Mouse (Mus musculus) neural tube, embryonic 14.5 days (tissue): ENCODE results near the gene Lbhd1. TPM values are rescaled to one million over a fixed set of nuclear protein-coding genes. Genes with fewer than 3 reads are reported as not detected.

Experiments used
- ATAC-seq: fragments of 200-750 bp; cut with Nextera tagmentation; 2 replicates; pipeline ENCODE4 v1.8.0; 2017; ENCODE audit warnings: low read depth, mild to moderate bottlenecking, moderate TSS enrichment, moderate library complexity
- H3K27ac ChIP-seq: fragments of 300-500 bp; sonication (generic); 2 replicates; pipeline ENCODE4 v1.5.1; 2014; ENCODE audit warnings: low read depth, mild to moderate bottlenecking, control low read depth, low read length, moderate library complexity, mixed read lengths
- H3K27me3 ChIP-seq: fragments of 300-500 bp; sonication (generic); 2 replicates; pipeline ENCODE4 v1.6.1; 2014; ENCODE audit warnings: low read length; ENCODE audit not compliant: control insufficient read depth, insufficient read depth
- H3K36me3 ChIP-seq: fragments of 300-500 bp; sonication (generic); 2 replicates; pipeline ENCODE4 v1.6.1; 2014; ENCODE audit warnings: low read length, mixed read lengths; ENCODE audit not compliant: control insufficient read depth, insufficient read depth
- H3K4me1 ChIP-seq: fragments of 300-500 bp; sonication (generic); 2 replicates; pipeline ENCODE4 v1.6.1; 2014; ENCODE audit warnings: low read length; ENCODE audit not compliant: control insufficient read depth, insufficient read depth
- H3K4me2 ChIP-seq: fragments of 300-500 bp; sonication (generic); 2 replicates; pipeline ENCODE4 v1.6.1; 2014; ENCODE audit warnings: mild to moderate bottlenecking, low read depth, low read length, control low read depth
- H3K4me3 ChIP-seq: fragments of 300-500 bp; sonication (generic); 2 replicates; pipeline ENCODE4 v1.5.1; 2014; ENCODE audit warnings: low read depth, low read length, control low read depth, mixed read lengths
- H3K9ac ChIP-seq: fragments of 300-500 bp; sonication (generic); replicated peaks from 2 replicates; pipeline ENCODE4 v1.6.1; 2014; ENCODE audit warnings: low read depth, mild to moderate bottlenecking, control low read depth, low read length, mixed read lengths
- H3K9me3 ChIP-seq: fragments of 300-500 bp; sonication (generic); 2 replicates; pipeline ENCODE4 v1.6.1; 2016; ENCODE audit warnings: low read length; ENCODE audit not compliant: control insufficient read depth
- WGBS: fragments of 180-500 bp; shearing (Covaris S2); extraction: QIAGEN DNeasy Blood & Tissue Kit; methylation state at CpG from one replicate; pipeline ENCODE4 v1.1.7; 2014; 5-methylcytosine and 5-hydroxymethylcytosine counted together
- polyA plus RNA-seq: library from polyadenylated mRNA; unstranded; fragments of >200 nt; fragmentation: Nextera tagmentation; extraction: Ambion mirVana; gene quantifications from 2 replicates; pipeline ENCODE4 v1.2.1, GENCODE M21; 2014

The Lbhd1 gene
- polyA plus RNA-seq, 1 experiment from 2014 or later = 31.7 TPM

- Histone ChIP-seq H3K9me3 (no peaks in the 10 kb centered on the region), H3K36me3 (peaks cover 15% of the 10 kb centered on the region), H3K27me3 (no peaks in the 10 kb centered on the region), H3K4me2 (peak overlapping the region; percentile 77), H3K27ac (peak overlapping the region; percentile 81), H3K9ac (peak overlapping the region; percentile 46), H3K4me3 (peak overlapping the region; percentile 76), H3K4me1 (peaks cover 20% of the 10 kb centered on the region)
- ATAC-seq = no peak
- 11% methylated on average over 13 of the region's 13 CpGs for WGBS
Measured at GRCm38 (mm10) chr19:8898576-8898975, 15.0 kb downstream of the Lbhd1 start.

GRCm38 (mm10) chr19:8899079-8899478 is 15.5 kb downstream of the Lbhd1 start:
- H3K4me3 ChIP-seq = peak overlapping the region; percentile 76
- no peaks in the 10 kb centered on the region for H3K9me3 ChIP-seq
- H3K4me2 ChIP-seq = peak overlapping the region; percentile 77
- H3K9ac ChIP-seq = peak overlapping the region; percentile 46; the same call in 1 of the 2 replicates
- no peak for ATAC-seq
- no peaks in the 10 kb centered on the region for H3K27me3 ChIP-seq
- peaks cover 20% of the 10 kb centered on the region for H3K4me1 ChIP-seq
- H3K36me3 ChIP-seq = peaks cover 17% of the 10 kb centered on the region
- H3K27ac ChIP-seq = no peak overlapping the region
- 53% methylated on average over 3 of the region's 3 CpGs for WGBS

DNA sequence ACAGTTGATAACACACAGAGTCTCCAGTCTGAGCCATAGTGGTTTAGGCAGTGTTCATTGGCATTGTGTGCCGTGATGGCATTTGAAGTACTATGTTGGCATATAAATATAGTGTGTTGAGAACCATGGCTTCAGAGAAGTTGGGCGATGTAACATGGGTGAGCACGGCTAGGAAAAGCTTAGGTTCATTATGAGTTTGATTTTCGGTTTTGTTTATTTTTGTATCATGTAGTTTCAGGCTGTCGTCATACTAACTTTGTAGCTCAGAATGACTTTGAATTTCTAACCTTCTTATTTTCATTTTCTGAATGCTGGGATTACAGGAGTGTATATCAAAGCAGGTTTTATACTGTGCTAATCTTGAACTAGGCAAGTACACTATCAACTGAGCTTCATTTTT is 19.9 kb downstream of the Lbhd1 start:
- Histone ChIP-seq H3K4me1 (peaks cover 10% of the 10 kb centered on the region; the same call in 1 of the 2 replicates), H3K36me3 (peaks cover 49% of the 10 kb centered on the region), H3K27me3 (no peaks in the 10 kb centered on the region), H3K27ac (no peak overlapping the region), H3K9ac (no peak overlapping the region), H3K4me3 (no peak overlapping the region), H3K4me2 (no peak overlapping the region), H3K9me3 (no peaks in the 10 kb centered on the region)
- WGBS = 96% methylated on average over 5 of the region's 5 CpGs
- ATAC-seq = no peak

DNA sequence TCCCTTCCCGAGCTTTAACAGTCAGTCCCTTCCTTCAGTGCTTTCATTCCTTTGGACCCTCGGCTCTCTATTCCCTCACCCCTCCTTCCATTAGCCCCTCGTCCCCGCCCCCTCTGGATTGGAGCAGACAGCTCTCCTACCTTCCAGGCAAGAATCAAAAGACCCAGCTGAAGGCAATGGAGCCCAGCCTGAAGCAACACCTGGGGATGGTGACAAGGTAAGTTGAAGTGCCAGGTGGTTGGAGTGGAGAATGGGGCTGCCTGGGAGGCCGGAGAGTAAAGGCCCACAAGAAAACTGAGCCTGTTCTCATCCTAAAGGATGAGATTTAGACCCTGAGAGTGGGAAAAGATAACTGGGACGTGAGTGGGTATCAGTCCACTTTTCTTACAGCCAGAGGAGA is 25.0 kb downstream of the Lbhd1 start:
- H3K27ac ChIP-seq = no peak overlapping the region
- no peak for ATAC-seq
- H3K4me2 ChIP-seq = no peak overlapping the region
- no peaks in the 10 kb centered on the region for H3K27me3 ChIP-seq
- H3K9ac ChIP-seq = no peak overlapping the region
- no peak overlapping the region for H3K4me3 ChIP-seq
- peaks cover 88% of the 10 kb centered on the region for H3K36me3 ChIP-seq
- WGBS = 89% methylated on average over 6 of the region's 6 CpGs
- no peaks in the 10 kb centered on the region for H3K9me3 ChIP-seq
- no peaks in the 10 kb centered on the region for H3K4me1 ChIP-seq

- no peak overlapping the region for H3K27ac ChIP-seq
- H3K9me3 ChIP-seq = no peaks in the 10 kb centered on the region
- H3K4me3 ChIP-seq = no peak overlapping the region
- H3K27me3 ChIP-seq = no peaks in the 10 kb centered on the region
- no peak overlapping the region for H3K4me2 ChIP-seq
- WGBS = 92% methylated on average over 5 of the region's 5 CpGs
- peaks cover 84% of the 10 kb centered on the region for H3K36me3 ChIP-seq
- no peak for ATAC-seq
- H3K4me1 ChIP-seq = no peaks in the 10 kb centered on the region
- no peak overlapping the region for H3K9ac ChIP-seq
Measured at GRCm38 (mm10) chr19:8911810-8912209, 28.3 kb downstream of the Lbhd1 start.

GRCm38 (mm10) chr19:8914212-8914611 is 30.7 kb downstream of the Lbhd1 start:
- no peaks in the 10 kb centered on the region for H3K27me3 ChIP-seq
- peaks cover 60% of the 10 kb centered on the region for H3K36me3 ChIP-seq
- H3K27ac ChIP-seq = no peak overlapping the region
- ATAC-seq = no peak
- H3K4me3 ChIP-seq = no peak overlapping the region
- H3K4me1 ChIP-seq = no peaks in the 10 kb centered on the region
- H3K9me3 ChIP-seq = no peaks in the 10 kb centered on the region
- H3K4me2 ChIP-seq = no peak overlapping the region
- no peak overlapping the region for H3K9ac ChIP-seq
- WGBS = 94% methylated on average over 3 of the region's 3 CpGs

- H3K9me3 ChIP-seq = no peaks in the 10 kb centered on the region
- no peak overlapping the region for H3K4me2 ChIP-seq
- H3K27ac ChIP-seq = no peak overlapping the region
- H3K36me3 ChIP-seq = peaks cover 22% of the 10 kb centered on the region
- 95% methylated on average over 3 of the region's 3 CpGs for WGBS
- H3K4me3 ChIP-seq = no peak overlapping the region
- H3K4me1 ChIP-seq = peaks cover 15% of the 10 kb centered on the region; the same call in 1 of the 2 replicates
- H3K27me3 ChIP-seq = no peaks in the 10 kb centered on the region
- H3K9ac ChIP-seq = no peak overlapping the region
- ATAC-seq = no peak
Measured at GRCm38 (mm10) chr19:8919000-8919399, 35.5 kb downstream of the Lbhd1 start.

GRCm38 (mm10) chr19:8919684-8920072 is 36.1 kb downstream of the Lbhd1 start:
- Histone ChIP-seq H3K9ac (peak overlapping the region; percentile 66; the same call in 1 of the 2 replicates), H3K4me3 (peak overlapping the region; percentile 88), H3K27me3 (no peaks in the 10 kb centered on the region), H3K4me2 (peak overlapping the region; percentile 84), H3K9me3 (no peaks in the 10 kb centered on the region), H3K36me3 (peaks cover 18% of the 10 kb centered on the region), H3K4me1 (peaks cover 15% of the 10 kb centered on the region; the same call in 1 of the 2 replicates), H3K27ac (peak overlapping the region; percentile 82)
- WGBS = 57% methylated on average over 6 of the region's 6 CpGs
- peak; percentile 16 for ATAC-seq

- Histone ChIP-seq H3K4me3 (peak within 1 kb of the TSS; percentile 88), H3K27ac (peak within 1 kb of the TSS; percentile 82), H3K27me3 (no peaks in the 10 kb centered on the region), H3K4me1 (peaks cover 15% of the 10 kb centered on the region; the same call in 1 of the 2 replicates), H3K36me3 (peaks cover 12% of the 10 kb centered on the region), H3K9ac (peak within 1 kb of the TSS; percentile 66), H3K4me2 (peak within 1 kb of the TSS; percentile 84), H3K9me3 (no peaks in the 10 kb centered on the region)
- WGBS = 3% methylated on average over 44 of the region's 50 CpGs
- ATAC-seq = peak; percentile 98
Measured at GRCm38 (mm10) chr19:8920073-8920736, 36.7 kb downstream of the Lbhd1 start, which contains the start of gene B3gat3. B3gat3 (plus strand) TSS chr19:8920374.
